Mouse (Mus musculus) heart, postnatal 14 days (tissue): ENCODE results near the gene Plbd2. TPM values are rescaled to one million over a fixed set of nuclear protein-coding genes. Genes with fewer than 3 reads are reported as not detected.

Source experiments
- DNase-seq, 2 experiments: peaks; one replicate each; pipeline ENCODE4 v3.0.0; 2021 to 2022
- intact Hi-C: fragments of 180-260 bp; cut with DNase I; formaldehyde crosslinking; loops from one replicate; pipeline ENCODE4 v1.15.1; 2025
- total RNA-seq, 2 experiments: library from RNA; stranded (reverse); gene quantifications; 2 replicates each; pipeline ENCODE4 v1.2.3; 2021

Gene Plbd2
- total RNA-seq, 2 experiments from 2014 or later: 37.5 to 42.2 TPM

GRCm38 (mm10) chr5:120439887-120440670, 63.3 kb downstream of the Plbd2 start:
- peak; percentile 25 to 35 for DNase-seq
- intact Hi-C loops: loop anchor here (1.0 to 5.0 kb wide), 2 partner anchors 188 to 294 kb away; no protein-coding TSS in a partner anchor

DNA sequence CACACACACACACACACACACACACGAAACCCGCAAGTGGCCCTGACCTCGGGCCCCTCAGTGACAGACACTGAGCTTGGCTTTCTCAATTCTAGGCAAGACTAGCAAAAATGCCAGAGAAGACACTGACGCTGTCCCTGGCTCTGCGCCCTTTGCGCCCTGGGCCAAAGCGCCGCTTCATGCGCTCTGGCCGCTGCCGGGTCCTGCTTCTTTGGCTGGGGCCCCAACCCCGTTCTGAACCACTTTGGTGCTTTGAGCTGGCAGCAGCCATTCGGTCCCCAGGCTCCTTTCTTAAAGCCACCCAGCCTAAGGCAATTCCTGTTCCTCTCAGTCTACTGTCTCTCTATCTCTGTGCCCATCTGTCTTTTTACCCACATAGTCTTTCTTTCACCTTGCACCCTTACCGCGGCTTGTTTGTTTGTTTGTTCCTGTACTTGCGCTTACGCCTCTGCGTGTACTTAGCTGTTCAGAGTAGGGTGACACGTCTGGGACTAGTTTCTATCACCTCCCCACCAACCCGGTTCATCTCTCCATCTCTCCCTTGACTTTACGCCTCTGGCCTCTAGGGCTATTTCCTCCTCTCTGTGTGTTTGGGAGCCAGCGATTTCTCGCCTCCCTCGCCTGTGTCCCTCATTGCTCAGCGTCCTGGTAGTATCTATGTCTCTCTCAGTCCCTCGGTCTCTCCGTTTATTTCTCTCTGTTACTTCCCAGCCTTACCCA, 64.3 kb downstream of the Plbd2 start:
- no peak for DNase-seq
- intact Hi-C loops: no loop called here

DNA sequence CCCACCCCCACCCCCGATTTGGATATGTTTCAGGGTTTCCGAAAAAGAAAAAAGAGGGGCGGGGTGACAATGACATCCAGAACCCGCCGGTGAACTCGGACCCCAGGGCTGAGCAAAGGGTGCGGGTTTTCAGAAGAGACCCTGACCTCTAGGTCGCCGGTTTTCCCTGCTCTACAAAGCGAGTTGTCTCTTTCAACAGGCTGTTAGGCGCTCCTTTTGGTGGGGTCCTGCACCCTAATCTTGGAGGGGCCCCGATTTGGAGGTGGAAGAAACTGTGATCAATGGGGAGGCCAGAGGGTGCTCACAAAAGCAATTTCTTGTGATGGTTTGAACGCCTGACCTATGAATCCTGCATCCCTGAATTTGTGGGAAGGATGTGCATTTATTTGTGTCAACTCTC, 65.0 kb downstream of the Plbd2 start:
- DNase-seq: no peak
- intact Hi-C loops: no loop called here

GRCm38 (mm10) chr5:120437986-120438385, 65.4 kb downstream of the Plbd2 start:
- no peak for DNase-seq
- intact Hi-C loops: no loop called here

DNA sequence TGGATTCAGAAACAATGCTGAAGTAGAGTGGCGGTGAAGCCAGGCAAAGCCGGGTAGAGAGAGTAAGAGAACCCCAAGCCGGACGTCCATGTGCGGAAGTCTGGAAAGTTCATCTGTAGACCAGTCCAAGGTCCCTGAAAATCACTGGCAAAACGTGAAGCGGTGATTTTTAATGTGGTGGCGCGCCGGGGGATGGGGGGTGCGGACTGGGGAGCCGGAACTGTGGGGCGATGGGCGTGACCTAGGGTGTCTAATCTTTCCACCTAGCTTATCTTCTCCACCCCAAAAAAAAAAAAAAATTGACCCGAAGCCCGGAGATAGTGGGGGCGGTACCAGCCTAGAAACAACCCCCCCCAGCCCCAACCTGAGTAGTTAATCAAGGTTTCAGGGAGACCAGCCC, 65.9 kb downstream of the Plbd2 start:
- DNase-seq: no peak
- intact Hi-C loops: no loop called here

DNA sequence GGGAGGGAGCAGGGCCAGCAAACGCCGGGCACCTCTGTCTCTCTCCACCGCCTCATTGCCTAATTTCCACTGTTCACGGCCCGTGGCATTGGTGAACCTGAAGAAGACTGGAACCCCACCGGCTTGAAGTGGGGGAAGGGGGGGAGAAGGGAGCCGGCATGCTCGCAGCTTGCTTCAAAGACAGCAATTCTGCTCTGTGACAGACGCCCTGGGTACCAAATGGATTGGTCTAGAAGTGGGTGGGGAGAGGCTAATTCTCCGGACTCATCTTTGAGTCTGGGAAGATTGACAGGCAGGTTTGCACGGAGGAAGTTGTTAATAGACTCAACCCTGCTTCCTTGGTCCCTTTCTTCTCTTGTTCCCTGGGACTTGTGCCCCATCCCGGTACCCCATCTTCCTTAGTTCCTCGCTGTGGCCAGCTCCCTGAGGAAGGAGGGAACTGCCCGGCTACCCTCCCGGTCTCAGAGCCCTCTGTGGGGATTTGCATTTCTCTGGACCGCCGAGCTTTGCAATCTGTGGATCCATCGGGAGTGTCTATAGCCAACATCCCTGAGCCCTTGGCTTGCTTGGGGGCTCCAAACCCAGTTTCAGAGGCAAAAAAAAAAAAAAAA, 66.4 kb downstream of the Plbd2 start:
- intact Hi-C loops: no loop called here
- DNase-seq: no peak

GRCm38 (mm10) chr5:120435731-120436501, 67.5 kb downstream of the Plbd2 start:
- intact Hi-C loops: no loop called here
- DNase-seq: no peak

DNA sequence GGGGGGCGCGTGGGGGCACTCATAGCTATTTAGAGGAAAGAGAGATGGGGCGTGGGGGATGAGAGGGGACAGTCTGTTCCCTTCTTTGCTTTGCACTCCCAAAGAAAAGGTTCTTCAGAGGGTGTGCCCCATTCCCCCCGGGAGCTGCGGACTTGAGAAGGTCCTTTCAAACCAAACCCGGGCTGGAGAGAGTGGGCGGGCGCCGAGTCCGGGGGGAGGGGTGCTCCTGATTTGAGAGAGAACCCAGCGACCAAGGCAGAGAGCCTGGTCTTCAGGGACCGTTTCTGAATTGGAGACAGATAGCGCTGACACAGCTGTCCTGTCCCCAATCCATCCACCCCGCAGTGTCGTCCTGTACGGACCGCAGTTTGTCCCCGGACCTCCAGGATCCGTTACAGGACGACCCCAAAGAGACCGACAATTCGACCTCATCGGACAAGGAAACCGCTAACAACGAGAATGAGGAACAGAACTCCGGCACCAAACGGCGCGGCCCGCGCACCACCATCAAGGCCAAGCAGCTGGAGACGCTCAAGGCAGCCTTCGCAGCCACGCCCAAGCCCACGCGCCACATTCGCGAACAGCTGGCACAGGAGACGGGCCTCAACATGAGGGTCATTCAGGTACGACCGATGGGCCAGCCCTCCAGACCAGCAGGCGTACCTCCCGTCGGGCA, 68.3 kb downstream of the Plbd2 start:
- no peak for DNase-seq
- intact Hi-C loops: no loop called here

DNA sequence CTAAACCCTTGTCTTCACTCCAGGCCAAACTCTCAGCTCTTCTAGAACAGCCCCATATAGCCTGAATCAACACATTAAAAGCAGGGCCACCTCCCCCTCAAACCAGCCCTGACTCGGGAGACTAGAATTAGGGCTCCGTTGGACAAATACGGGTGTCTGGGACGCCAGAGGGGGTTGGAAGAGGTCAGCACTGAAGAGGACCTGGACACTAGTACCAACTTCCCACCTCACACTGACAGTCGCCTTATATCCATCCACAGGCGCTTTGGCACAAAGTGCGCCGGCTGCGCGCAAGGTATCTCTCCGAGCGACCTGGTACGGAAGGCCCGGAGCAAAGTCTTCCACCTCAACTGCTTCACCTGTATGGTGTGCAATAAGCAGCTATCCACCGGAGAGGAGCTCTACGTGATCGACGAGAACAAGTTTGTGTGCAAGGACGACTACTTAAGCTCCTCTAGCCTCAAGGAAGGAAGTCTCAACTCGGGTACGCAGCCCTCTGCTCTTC, 69.1 kb downstream of the Plbd2 start:
- intact Hi-C loops: no loop called here
- no peak for DNase-seq

Other genes starting within 250 kb of the Plbd2 start
- not detected for gene Lhx5, start 71.9 kb downstream of the Plbd2 start, total RNA-seq
- 10 to 100 TPM in 1 of 2 experiments, 1 to 10 TPM in 1; 8.7 to 10.9 TPM for gene Sdsl, start 30.8 kb downstream of the Plbd2 start, total RNA-seq
- gene Sds, start 27.1 kb downstream of the Plbd2 start, total RNA-seq: not detected
- 10 to 100 TPM in 1 of 2 experiments, 1 to 10 TPM in 1; 8.7 to 16.4 TPM for gene Slc8b1, start 7.5 kb upstream of the Plbd2 start, total RNA-seq
- 10 to 100 TPM; 34.1 to 39.0 TPM for gene Tpcn1, start 85.0 kb upstream of the Plbd2 start, total RNA-seq
- under 1 TPM in 1 of 2 experiments, not detected in 1; 0.15 TPM for gene Iqcd, start 85.4 kb upstream of the Plbd2 start, total RNA-seq
- 10 to 100 TPM; 15.1 to 18.3 TPM for gene Rita1, start 109.0 kb upstream of the Plbd2 start, total RNA-seq
- 10 to 100 TPM; 20.4 to 22.5 TPM for gene Ddx54, start 109.1 kb upstream of the Plbd2 start, total RNA-seq
- gene Cfap73, start 130.6 kb upstream of the Plbd2 start, total RNA-seq: not detected
- gene Rasal1, start 145.2 kb upstream of the Plbd2 start, total RNA-seq: under 1 TPM in 1 of 2 experiments, not detected in 1; 0.59 TPM
- 1 to 10 TPM; 1.3 to 3.1 TPM for gene Dtx1, start 208.3 kb upstream of the Plbd2 start, total RNA-seq
- gene Oas2, start 246.2 kb upstream of the Plbd2 start, total RNA-seq: under 1 TPM; 0.26 to 0.37 TPM